Mouse (Mus musculus) stomach, postnatal 0 days (tissue): ENCODE data around the gene Adgrb3.

Source experiments
- CTCF ChIP-seq: IDR thresholded peaks from 2 replicates; pipeline ENCODE4 v1.5.1; 2016; ENCODE audit warnings: antibody characterized with exemption, low read depth, mild to moderate bottlenecking, moderate library complexity
- EP300 ChIP-seq: optimal IDR thresholded peaks from 2 replicates; pipeline ENCODE3; 2016; ENCODE audit warnings: antibody characterized with exemption

DNA sequence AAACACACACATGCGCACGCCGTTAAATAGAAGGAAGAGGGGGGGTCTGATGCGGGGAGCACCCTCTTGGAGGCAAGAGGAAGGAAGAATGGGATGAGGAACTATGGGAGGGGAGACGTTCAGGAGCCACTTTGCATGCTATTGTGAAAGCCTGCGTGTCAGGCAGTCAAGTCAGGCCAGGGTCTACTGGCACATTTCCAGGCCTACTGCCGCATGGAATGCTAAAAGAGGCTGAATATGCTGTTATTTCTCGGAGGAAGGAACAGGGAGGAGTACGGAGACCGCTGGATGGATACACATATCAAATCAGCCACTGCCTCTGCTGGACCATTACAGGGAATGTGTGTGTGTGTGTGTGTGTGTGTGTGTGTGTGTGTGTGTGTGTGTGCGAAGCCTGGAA lies 355.0 kb downstream of the Adgrb3 start:
- no peak for TF ChIP-seq CTCF
- no peak for TF ChIP-seq EP300
